Mouse (Mus musculus) lung, postnatal 0 days (tissue): ENCODE results near the gene Olfr464.

ENCODE experiments used
- CTCF ChIP-seq: IDR thresholded peaks from 2 replicates; pipeline ENCODE4 v1.5.1; 2016; ENCODE audit warnings: antibody characterized with exemption, mild to moderate bottlenecking
- EP300 ChIP-seq: IDR thresholded peaks from 2 replicates; pipeline ENCODE4 v1.6.1; 2016; ENCODE audit warnings: antibody characterized with exemption, mild to moderate bottlenecking, control low read depth

DNA sequence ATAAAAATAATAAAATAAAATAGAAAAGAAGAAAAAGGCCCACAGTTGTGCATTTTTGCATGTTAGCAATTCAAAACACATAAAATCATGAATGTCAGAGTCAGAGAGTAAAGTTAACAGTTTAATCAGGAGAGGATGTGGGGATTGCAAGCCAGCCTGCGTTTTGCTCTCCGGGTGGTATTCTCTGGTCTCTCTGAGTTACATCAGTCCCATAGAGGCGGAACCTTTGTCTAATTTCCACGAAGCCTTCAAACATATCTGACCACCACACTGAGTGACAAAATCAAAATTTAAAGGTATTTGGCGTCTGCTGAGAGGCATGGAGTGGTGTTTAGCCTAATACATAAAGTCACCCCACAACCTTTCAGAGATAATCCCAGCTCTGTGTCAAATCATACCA, 35.9 kb downstream of the Olfr464 start:
- TF ChIP-seq CTCF (no peak), EP300 (no peak)
